Mouse (Mus musculus): ENCODE data around the gene Ltbp1. TPM values are rescaled to one million over a fixed set of nuclear protein-coding genes. Genes with fewer than 3 reads are reported as not detected.

Gene Ltbp1
- polyA plus RNA-seq, 1 experiment from 2014 or later: 30.2 TPM

DNA sequence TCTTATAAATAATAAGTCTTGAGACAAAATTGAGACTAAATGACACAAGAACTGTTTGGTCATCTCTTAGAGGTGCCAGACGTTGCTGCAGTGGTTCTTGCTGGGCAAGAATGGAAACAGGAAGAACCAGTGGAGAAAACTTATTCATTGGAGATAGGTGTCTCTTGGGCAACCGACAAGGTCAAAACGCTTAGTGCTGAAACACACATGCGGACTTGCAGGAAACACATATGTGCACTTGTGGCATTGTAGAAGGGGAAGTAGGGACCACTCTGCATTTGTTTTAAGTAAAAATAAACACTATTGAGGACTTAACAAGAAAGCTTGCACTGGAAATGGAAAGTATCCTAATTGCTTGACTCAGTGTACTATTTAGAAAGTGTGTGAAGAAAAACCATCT, 228.6 kb downstream of the Ltbp1 start:
- H3K27me3 ChIP-seq (ENCODE audit: insufficient read depth, low read length): no peaks in the 10 kb centered on the region
- ATAC-seq (replicated peaks; ENCODE audit: low FRiP score, low read depth) (no peak), DNase-seq (ENCODE audit: low spot score) (no peak)
- WGBS: 84% methylated on average over 4 of the region's 4 CpGs
- no peaks in the 10 kb centered on the region for H3K36me3 ChIP-seq (ENCODE audit: insufficient read depth, low read length)
- no peaks in the 10 kb centered on the region for H3K9me3 ChIP-seq (replicated peaks; ENCODE audit: low read length)
- no peak overlapping the region for H3K27ac ChIP-seq
- H3K4me1 ChIP-seq (replicated peaks; ENCODE audit: insufficient read depth, low read length): no peaks in the 10 kb centered on the region
- TF ChIP-seq CTCF (IDR thresholded peaks at IDR 0.05; ENCODE audit: low read depth): no peak
- H3K9ac ChIP-seq (ENCODE audit: low read depth, low read length): no peak overlapping the region
- no peak overlapping the region for H3K4me3 ChIP-seq (replicated peaks; ENCODE audit: low read depth, low read length)
- H3K4me2 ChIP-seq (ENCODE audit: low read length): no peak overlapping the region

DNA sequence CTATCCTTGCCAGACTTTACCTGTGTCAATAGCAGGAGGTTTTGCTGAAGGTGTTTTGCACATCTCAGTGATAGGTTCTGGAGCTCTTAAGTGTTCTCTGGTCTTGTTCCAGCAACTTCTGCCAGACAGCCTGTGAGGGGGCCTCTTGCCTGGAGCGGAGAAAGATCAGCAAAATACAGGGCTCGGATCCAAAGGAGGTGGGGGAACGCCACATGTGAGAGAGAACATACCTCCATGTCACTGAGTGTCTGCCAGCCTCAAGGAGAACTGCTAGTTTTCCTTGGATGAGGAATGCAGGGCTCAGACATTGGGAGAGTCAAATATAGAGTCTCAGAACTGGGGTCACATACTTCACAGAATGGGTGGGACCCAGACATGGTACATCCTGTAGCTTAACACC, 230.4 kb downstream of the Ltbp1 start:
- 66% methylated on average over 3 of the region's 3 CpGs for WGBS
- no peaks in the 10 kb centered on the region for H3K4me1 ChIP-seq (replicated peaks; ENCODE audit: insufficient read depth, low read length)
- H3K9ac ChIP-seq (ENCODE audit: low read depth, low read length): no peak overlapping the region
- no peak for TF ChIP-seq CTCF (IDR thresholded peaks at IDR 0.05; ENCODE audit: low read depth)
- H3K36me3 ChIP-seq (ENCODE audit: insufficient read depth, low read length): no peaks in the 10 kb centered on the region
- H3K27me3 ChIP-seq (ENCODE audit: insufficient read depth, low read length): no peaks in the 10 kb centered on the region
- no peak overlapping the region for H3K4me3 ChIP-seq (replicated peaks; ENCODE audit: low read depth, low read length)
- H3K4me2 ChIP-seq (ENCODE audit: low read length): no peak overlapping the region
- H3K27ac ChIP-seq: no peak overlapping the region
- DNase-seq (ENCODE audit: low spot score) (no peak), ATAC-seq (replicated peaks; ENCODE audit: low FRiP score, low read depth) (no peak)
- no peaks in the 10 kb centered on the region for H3K9me3 ChIP-seq (replicated peaks; ENCODE audit: low read length)

DNA sequence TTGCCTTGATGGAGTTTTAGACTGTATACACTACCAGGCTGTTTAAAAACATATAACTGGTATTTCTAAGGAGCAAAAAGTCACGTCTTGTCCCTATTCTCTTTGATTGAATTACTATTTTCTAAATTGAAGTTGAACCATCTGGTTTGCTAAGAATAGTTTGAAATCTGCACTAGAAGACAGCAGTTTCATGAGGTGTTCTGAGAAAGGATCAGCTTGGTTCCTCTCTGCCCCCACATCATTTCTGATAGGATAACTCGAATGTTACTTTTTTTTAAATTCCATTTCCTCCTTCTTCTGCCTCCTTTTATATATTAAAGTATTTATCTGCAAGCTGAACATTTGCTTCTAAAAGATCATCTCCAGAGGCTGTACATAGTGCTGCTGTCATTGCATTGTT, 231.2 kb downstream of the Ltbp1 start:
- Histone ChIP-seq H3K4me2 (ENCODE audit: low read length) (no peak overlapping the region), H3K27me3 (ENCODE audit: insufficient read depth, low read length) (no peaks in the 10 kb centered on the region), H3K9ac (ENCODE audit: low read depth, low read length) (no peak overlapping the region), H3K4me1 (replicated peaks; ENCODE audit: insufficient read depth, low read length) (no peaks in the 10 kb centered on the region), H3K36me3 (ENCODE audit: insufficient read depth, low read length) (no peaks in the 10 kb centered on the region), H3K27ac (no peak overlapping the region), H3K4me3 (replicated peaks; ENCODE audit: low read depth, low read length) (no peak overlapping the region), H3K9me3 (replicated peaks; ENCODE audit: low read length) (no peaks in the 10 kb centered on the region)
- no peak for TF ChIP-seq CTCF (IDR thresholded peaks at IDR 0.05; ENCODE audit: low read depth)
- DNase-seq (ENCODE audit: low spot score): no peak
- no peak for ATAC-seq (replicated peaks; ENCODE audit: low FRiP score, low read depth)
- WGBS: 76% methylated on average over 2 of the region's 2 CpGs

DNA sequence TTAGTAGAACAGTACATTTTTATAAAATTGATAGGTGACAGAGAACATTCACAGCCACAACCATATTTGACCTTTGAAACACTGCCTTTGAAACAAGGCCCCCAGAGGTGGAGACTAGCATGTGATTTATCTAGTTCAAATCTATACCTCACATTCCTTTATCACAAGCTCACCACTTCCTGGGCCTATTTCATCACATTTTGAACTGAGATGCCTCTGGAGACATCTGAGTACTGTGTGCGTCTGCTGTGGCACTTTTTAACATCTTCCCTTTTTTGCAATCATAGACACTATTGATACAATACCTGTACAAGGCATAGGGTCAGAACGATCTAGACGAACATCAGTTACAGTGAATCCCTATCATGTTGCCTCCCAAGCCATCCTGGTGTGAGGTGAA, 232.1 kb downstream of the Ltbp1 start:
- DNase-seq (ENCODE audit: low spot score) (no peak), ATAC-seq (replicated peaks; ENCODE audit: low FRiP score, low read depth) (no peak)
- Histone ChIP-seq H3K4me1 (replicated peaks; ENCODE audit: insufficient read depth, low read length) (no peaks in the 10 kb centered on the region), H3K9me3 (replicated peaks; ENCODE audit: low read length) (no peaks in the 10 kb centered on the region), H3K36me3 (ENCODE audit: insufficient read depth, low read length) (no peaks in the 10 kb centered on the region), H3K4me3 (replicated peaks; ENCODE audit: low read depth, low read length) (no peak overlapping the region), H3K27me3 (ENCODE audit: insufficient read depth, low read length) (no peaks in the 10 kb centered on the region), H3K27ac (no peak overlapping the region), H3K9ac (ENCODE audit: low read depth, low read length) (no peak overlapping the region), H3K4me2 (ENCODE audit: low read length) (no peak overlapping the region)
- no peak for TF ChIP-seq CTCF (IDR thresholded peaks at IDR 0.05; ENCODE audit: low read depth)
- 94% methylated on average over 3 of the region's 3 CpGs for WGBS

DNA sequence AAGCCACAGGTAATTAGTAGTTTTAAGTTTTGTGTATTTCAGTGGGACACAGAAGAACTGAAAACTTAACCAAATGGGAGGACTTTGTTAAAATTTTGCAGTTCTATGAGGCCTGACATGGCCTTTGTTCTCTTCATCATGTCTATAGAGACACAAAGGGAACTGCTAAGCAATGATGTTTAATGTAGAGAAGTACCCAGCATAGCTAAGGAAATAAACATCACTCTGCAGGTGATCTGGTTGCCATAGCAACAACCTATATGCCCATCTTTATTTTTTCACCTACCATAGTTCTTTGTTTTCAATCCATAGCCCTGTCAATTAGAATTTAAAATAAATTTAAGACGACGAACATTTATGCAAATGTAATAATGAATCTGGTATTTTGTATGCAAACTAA, 233.3 kb downstream of the Ltbp1 start:
- Histone ChIP-seq H3K9me3 (replicated peaks; ENCODE audit: low read length) (no peaks in the 10 kb centered on the region), H3K36me3 (ENCODE audit: insufficient read depth, low read length) (no peaks in the 10 kb centered on the region), H3K9ac (ENCODE audit: low read depth, low read length) (no peak overlapping the region), H3K4me1 (replicated peaks; ENCODE audit: insufficient read depth, low read length) (no peaks in the 10 kb centered on the region), H3K27ac (no peak overlapping the region), H3K4me2 (ENCODE audit: low read length) (no peak overlapping the region), H3K27me3 (ENCODE audit: insufficient read depth, low read length) (no peaks in the 10 kb centered on the region), H3K4me3 (replicated peaks; ENCODE audit: low read depth, low read length) (no peak overlapping the region)
- DNase-seq (ENCODE audit: low spot score): no peak
- WGBS: 95% methylated on average over 2 of the region's 2 CpGs
- TF ChIP-seq CTCF (IDR thresholded peaks at IDR 0.05; ENCODE audit: low read depth): no peak
- ATAC-seq (replicated peaks; ENCODE audit: low FRiP score, low read depth): no peak

DNA sequence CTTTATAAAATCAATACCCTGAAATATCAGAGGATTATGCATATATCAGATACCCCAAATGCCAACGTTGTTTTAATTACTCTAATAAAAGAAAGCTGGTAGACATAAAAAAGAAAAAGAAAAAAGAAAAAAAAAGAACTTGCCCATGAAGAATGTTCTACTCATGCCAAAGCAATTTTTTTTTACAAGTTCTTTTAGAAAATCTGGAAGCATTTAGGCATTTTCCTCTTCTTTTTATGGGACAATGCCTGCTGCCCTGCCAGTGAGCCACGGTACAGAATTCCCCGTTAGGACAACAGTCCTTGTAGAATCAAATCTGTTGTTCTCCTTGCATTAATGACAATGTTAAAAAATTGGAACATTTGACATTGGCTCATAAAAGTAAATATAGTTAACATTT, 234.2 kb downstream of the Ltbp1 start:
- Histone ChIP-seq H3K9me3 (replicated peaks; ENCODE audit: low read length) (no peaks in the 10 kb centered on the region), H3K4me3 (replicated peaks; ENCODE audit: low read depth, low read length) (no peak overlapping the region), H3K27ac (no peak overlapping the region), H3K4me1 (replicated peaks; ENCODE audit: insufficient read depth, low read length) (no peaks in the 10 kb centered on the region), H3K36me3 (ENCODE audit: insufficient read depth, low read length) (no peaks in the 10 kb centered on the region), H3K4me2 (ENCODE audit: low read length) (no peak overlapping the region), H3K9ac (ENCODE audit: low read depth, low read length) (no peak overlapping the region), H3K27me3 (ENCODE audit: insufficient read depth, low read length) (no peaks in the 10 kb centered on the region)
- TF ChIP-seq CTCF (IDR thresholded peaks at IDR 0.05; ENCODE audit: low read depth): no peak
- ATAC-seq (replicated peaks; ENCODE audit: low FRiP score, low read depth) (no peak), DNase-seq (ENCODE audit: low spot score) (no peak)
- WGBS: 85% methylated on average over 3 of the region's 3 CpGs

DNA sequence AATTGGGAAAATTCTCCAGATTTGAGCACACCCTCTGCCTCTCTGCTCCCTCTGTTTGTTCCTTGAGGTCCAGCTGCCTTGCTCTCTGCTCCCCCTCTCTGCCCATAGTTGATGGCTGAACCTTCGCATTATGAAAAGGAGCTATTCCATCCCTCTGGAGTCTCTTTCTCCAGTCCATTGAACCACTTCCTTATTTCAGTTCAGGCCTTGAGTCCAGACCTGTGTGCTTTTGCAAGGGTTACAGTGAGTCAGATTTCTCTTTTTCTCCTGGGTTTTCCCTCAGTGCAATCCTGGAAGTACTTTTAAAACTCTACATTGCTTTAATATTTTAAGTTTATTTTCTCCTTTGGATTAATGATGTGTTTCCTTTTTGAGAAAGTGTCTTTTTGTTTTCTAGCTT, 236.7 kb downstream of the Ltbp1 start:
- Histone ChIP-seq H3K27ac (no peak overlapping the region), H3K36me3 (ENCODE audit: insufficient read depth, low read length) (no peaks in the 10 kb centered on the region), H3K4me2 (ENCODE audit: low read length) (no peak overlapping the region), H3K9ac (ENCODE audit: low read depth, low read length) (no peak overlapping the region), H3K9me3 (replicated peaks; ENCODE audit: low read length) (no peaks in the 10 kb centered on the region), H3K4me3 (replicated peaks; ENCODE audit: low read depth, low read length) (no peak overlapping the region), H3K4me1 (replicated peaks; ENCODE audit: insufficient read depth, low read length) (no peaks in the 10 kb centered on the region), H3K27me3 (ENCODE audit: insufficient read depth, low read length) (no peaks in the 10 kb centered on the region)
- DNase-seq (ENCODE audit: low spot score): no peak
- WGBS: 96% methylated on average over 1 of the region's 1 CpGs
- no peak for TF ChIP-seq CTCF (IDR thresholded peaks at IDR 0.05; ENCODE audit: low read depth)
- no peak for ATAC-seq (replicated peaks; ENCODE audit: low FRiP score, low read depth)
